Mouse (Mus musculus): ENCODE results near the gene Dnah10.

- TF ChIP-seq GATA1 (IDR thresholded peaks at IDR 0.05; ENCODE audit: low read length) = no peak
- no peak for TF ChIP-seq TAL1 (IDR thresholded peaks at IDR 0.05; ENCODE audit: low read length)
These were observed 115.3 kb downstream of the Dnah10 start for GRCm38 (mm10) chr5:124840202-124840601.
